Mouse (Mus musculus) midbrain, postnatal 0 days (tissue): ENCODE results near the gene Ablim2. TPM values are rescaled to one million over a fixed set of nuclear protein-coding genes. Genes with fewer than 3 reads are reported as not detected.

ENCODE experiments used
- ATAC-seq: fragments of 200-750 bp; cut with Nextera tagmentation; 2 replicates; pipeline ENCODE4 v1.8.0; 2017; ENCODE audit warnings: moderate number of reproducible peaks, mild to moderate bottlenecking, moderate TSS enrichment, moderate library complexity; ENCODE audit not compliant: low FRiP score
- DNase-seq: peaks from one replicate; pipeline ENCODE4 v3.0.0-alpha.2; 2015; ENCODE audit warnings: low spot score
- H3K27ac ChIP-seq: fragments of 300-500 bp; sonication (generic); 2 replicates; pipeline ENCODE4 v1.5.1; 2014; ENCODE audit warnings: low read depth, mild to moderate bottlenecking, low read length, mixed read lengths
- H3K27me3 ChIP-seq: fragments of 300-500 bp; sonication (generic); 2 replicates; pipeline ENCODE4 v1.6.1; 2014; ENCODE audit warnings: low read length, control low read depth, mixed read lengths; ENCODE audit not compliant: insufficient read depth
- H3K36me3 ChIP-seq: fragments of 300-500 bp; sonication (generic); 2 replicates; pipeline ENCODE4 v1.6.1; 2014; ENCODE audit warnings: low read length, control low read depth, mixed read lengths; ENCODE audit not compliant: insufficient read depth
- H3K4me1 ChIP-seq: fragments of 300-500 bp; sonication (generic); 2 replicates; pipeline ENCODE4 v1.6.1; 2014; ENCODE audit warnings: mild to moderate bottlenecking, control low read depth, antibody characterized with exemption, low read length, mixed read lengths; ENCODE audit not compliant: insufficient read depth
- H3K4me2 ChIP-seq: fragments of 300-500 bp; sonication (generic); 2 replicates; pipeline ENCODE4 v1.6.1; 2014; ENCODE audit warnings: low read depth, mild to moderate bottlenecking, low read length, mixed read lengths; ENCODE audit not compliant: poor library complexity, severe bottlenecking
- H3K4me3 ChIP-seq: fragments of 300-500 bp; sonication (generic); 2 replicates; pipeline ENCODE4 v1.5.1; 2014; ENCODE audit warnings: low read depth, mild to moderate bottlenecking, low read length, moderate library complexity
- H3K9ac ChIP-seq: fragments of 300-500 bp; sonication (generic); replicated peaks from 2 replicates; pipeline ENCODE4 v1.6.1; 2014; ENCODE audit warnings: mild to moderate bottlenecking, low read length, moderate library complexity, mixed read lengths; ENCODE audit not compliant: poor library complexity, severe bottlenecking
- H3K9me3 ChIP-seq: fragments of 300-500 bp; sonication (generic); 2 replicates; pipeline ENCODE4 v1.6.1; 2016; ENCODE audit warnings: low read length, control low read depth
- CTCF ChIP-seq: IDR thresholded peaks from 2 replicates; pipeline ENCODE4 v1.5.1; 2016; ENCODE audit warnings: antibody characterized with exemption, mild to moderate bottlenecking
- WGBS: fragments of 180-500 bp; shearing (Covaris S2); extraction: QIAGEN DNeasy Blood & Tissue Kit; methylation state at CpG from one replicate; pipeline ENCODE4 v1.1.7; 2014; 5-methylcytosine and 5-hydroxymethylcytosine counted together
- polyA plus RNA-seq: library from polyadenylated mRNA; unstranded; fragments of >200 nt; fragmentation: Nextera tagmentation; extraction: Ambion mirVana; gene quantifications from 2 replicates; pipeline ENCODE4 v1.2.1, GENCODE M21; 2015
- total RNA-seq: library from RNA; depleted of rRNA; stranded (reverse); fragments of >200 nt; gene quantifications from 2 replicates; pipeline ENCODE4 v1.2.3, GENCODE M21; 2014

Ablim2 gene
- total and polyA plus RNA-seq, 2 experiments from 2014 or later: 32.2 to 44.9 TPM

DNA sequence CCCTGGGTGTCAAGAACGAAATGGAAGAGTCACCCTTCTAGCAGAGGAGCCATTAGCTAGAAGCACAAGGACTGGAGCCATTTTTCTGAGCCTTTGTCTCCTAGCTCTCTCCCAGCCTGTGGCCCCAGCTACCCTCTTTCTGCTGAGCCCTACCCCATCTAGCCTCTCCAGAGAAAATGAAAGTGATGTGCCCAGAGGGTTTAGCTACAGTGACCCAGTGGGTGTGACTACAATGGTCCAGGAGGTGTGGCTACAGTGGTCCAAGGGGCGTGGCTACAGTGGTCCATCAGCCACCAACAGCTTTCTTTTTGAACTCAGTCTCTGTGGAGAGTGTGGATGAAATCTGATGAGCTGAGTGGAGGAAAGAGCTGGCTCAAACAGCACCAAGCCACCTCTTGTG is 81.6 kb downstream of the Ablim2 start:
- no peak for TF ChIP-seq CTCF
- H3K27me3 ChIP-seq: no peaks in the 10 kb centered on the region
- H3K27ac ChIP-seq: no peak overlapping the region
- peaks cover 21% of the 10 kb centered on the region for H3K36me3 ChIP-seq
- H3K4me3 ChIP-seq: no peak overlapping the region
- no peak for ATAC-seq
- WGBS: 43% methylated on average over 2 of the region's 2 CpGs
- no peak for DNase-seq
- no peaks in the 10 kb centered on the region for H3K4me1 ChIP-seq
- H3K4me2 ChIP-seq: no peak overlapping the region
- H3K9me3 ChIP-seq: no peaks in the 10 kb centered on the region
- H3K9ac ChIP-seq: no peak overlapping the region

DNA sequence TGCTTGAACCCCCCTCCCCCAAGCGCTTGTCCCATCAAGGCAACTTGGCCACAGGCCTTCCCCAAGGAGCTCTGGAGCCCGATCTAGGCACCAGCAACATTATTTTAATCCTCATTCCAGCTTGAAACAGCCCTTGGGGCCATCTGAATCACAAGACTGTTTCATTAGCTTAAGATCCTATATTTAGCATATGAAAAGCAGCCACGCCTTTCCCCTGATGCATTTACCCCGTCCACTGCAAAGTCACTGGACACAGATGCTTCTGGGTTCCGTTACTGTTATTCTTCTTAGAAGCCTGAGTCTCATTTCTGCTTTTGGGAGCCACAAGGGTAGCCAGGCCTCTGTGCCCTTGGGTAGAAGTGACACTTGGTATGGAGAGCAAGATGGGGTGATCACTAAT is 93.8 kb downstream of the Ablim2 start:
- no peak for DNase-seq
- no peak for TF ChIP-seq CTCF
- Histone ChIP-seq H3K36me3 (peaks cover 7% of the 10 kb centered on the region; the same call in 1 of the 2 replicates), H3K4me1 (no peaks in the 10 kb centered on the region), H3K9me3 (no peaks in the 10 kb centered on the region), H3K4me3 (no peak overlapping the region), H3K27ac (no peak overlapping the region), H3K4me2 (no peak overlapping the region), H3K27me3 (no peaks in the 10 kb centered on the region), H3K9ac (no peak overlapping the region)
- ATAC-seq: no peak
- 33% methylated on average over 5 of the region's 5 CpGs for WGBS

DNA sequence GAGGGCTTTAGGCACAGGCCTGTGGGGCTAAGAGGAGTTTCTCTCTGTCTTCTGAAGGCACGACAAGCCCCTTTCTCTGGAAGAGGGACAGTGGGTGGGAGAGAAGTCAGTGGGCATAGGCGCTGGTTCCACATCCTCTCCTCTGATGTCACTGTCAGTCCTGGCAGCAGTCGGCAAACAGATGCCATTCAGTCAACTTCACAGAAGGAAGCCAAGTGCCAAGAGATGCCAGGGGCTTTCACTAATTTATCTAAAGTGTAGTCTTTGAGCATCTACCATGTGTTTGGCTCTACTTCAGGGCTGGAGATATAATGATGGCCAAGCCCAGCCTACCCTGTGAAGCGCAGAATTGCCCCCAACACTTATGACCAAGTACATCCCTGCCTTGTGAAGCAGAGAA is 95.8 kb downstream of the Ablim2 start:
- no peaks in the 10 kb centered on the region; the same call in 1 of the 2 replicates for H3K36me3 ChIP-seq
- ATAC-seq (no peak), DNase-seq (peak; percentile 34)
- TF ChIP-seq CTCF: no peak
- no peaks in the 10 kb centered on the region for H3K27me3 ChIP-seq
- H3K9ac ChIP-seq: no peak overlapping the region
- no peak overlapping the region for H3K27ac ChIP-seq
- H3K4me1 ChIP-seq: no peaks in the 10 kb centered on the region
- 84% methylated on average over 4 of the region's 4 CpGs for WGBS
- no peak overlapping the region for H3K4me2 ChIP-seq
- no peak overlapping the region for H3K4me3 ChIP-seq
- H3K9me3 ChIP-seq: no peaks in the 10 kb centered on the region

GRCm38 (mm10) chr5:35856245-35856644 is 98.6 kb downstream of the Ablim2 start:
- peak; percentile 57 for DNase-seq
- H3K9me3 ChIP-seq: no peaks in the 10 kb centered on the region
- no peak overlapping the region for H3K4me2 ChIP-seq

DNA sequence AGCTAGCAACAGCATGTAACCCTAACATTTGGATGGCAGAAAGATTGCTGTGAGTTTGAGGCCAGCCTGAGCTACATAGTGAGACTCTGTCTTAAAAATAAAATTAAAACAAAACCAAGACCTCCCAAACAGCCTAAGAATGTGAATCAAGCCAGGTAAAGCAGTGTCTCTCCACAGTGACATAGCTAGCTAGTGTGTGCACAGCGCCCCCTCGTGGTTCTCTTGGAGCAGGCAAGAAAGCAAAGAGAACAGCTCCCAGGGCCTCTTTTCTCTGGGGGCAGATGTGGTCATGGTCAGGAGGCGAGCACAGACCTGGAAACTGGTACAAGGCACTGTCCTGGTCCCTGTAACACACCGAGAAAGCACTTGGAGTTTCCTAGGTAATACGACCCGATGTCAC is 100.4 kb downstream of the Ablim2 start:
- H3K27me3 ChIP-seq: no peaks in the 10 kb centered on the region
- H3K9me3 ChIP-seq: no peaks in the 10 kb centered on the region
- H3K27ac ChIP-seq: no peak overlapping the region
- H3K4me2 ChIP-seq: no peak overlapping the region
- WGBS: 27% methylated on average over 6 of the region's 6 CpGs
- H3K4me1 ChIP-seq: no peaks in the 10 kb centered on the region
- ATAC-seq: no peak; the same call in 1 of the 2 replicates
- H3K36me3 ChIP-seq: peaks cover 9% of the 10 kb centered on the region; the same call in 1 of the 2 replicates
- peak; percentile 92 for TF ChIP-seq CTCF
- H3K9ac ChIP-seq: no peak overlapping the region
- DNase-seq: peak; percentile 83
- H3K4me3 ChIP-seq: no peak overlapping the region

More at GRCm38 (mm10) chr5:35856245-35856644, 98.6 kb downstream of the Ablim2 start:
- H3K27me3 ChIP-seq: no peaks in the 10 kb centered on the region
- no peak for TF ChIP-seq CTCF
- 39% methylated on average over 3 of the region's 3 CpGs for WGBS
- no peaks in the 10 kb centered on the region for H3K4me1 ChIP-seq
- peaks cover 9% of the 10 kb centered on the region; the same call in 1 of the 2 replicates for H3K36me3 ChIP-seq
- no peak overlapping the region for H3K4me3 ChIP-seq
- peak; percentile 46; the same call in 1 of the 2 replicates for ATAC-seq
- H3K9ac ChIP-seq: no peak overlapping the region
- H3K27ac ChIP-seq: no peak overlapping the region

GRCm38 (mm10) chr5:35861456-35861855 is 103.8 kb downstream of the Ablim2 start:
- ATAC-seq (no peak), DNase-seq (no peak)
- H3K27ac ChIP-seq: no peak overlapping the region
- H3K4me1 ChIP-seq: no peaks in the 10 kb centered on the region
- 84% methylated on average over 2 of the region's 2 CpGs for WGBS
- no peak overlapping the region for H3K4me2 ChIP-seq
- no peaks in the 10 kb centered on the region for H3K27me3 ChIP-seq
- no peak for TF ChIP-seq CTCF
- no peak overlapping the region for H3K9ac ChIP-seq
- no peak overlapping the region for H3K4me3 ChIP-seq
- H3K9me3 ChIP-seq: no peaks in the 10 kb centered on the region
- H3K36me3 ChIP-seq: peaks cover 9% of the 10 kb centered on the region; the same call in 1 of the 2 replicates
